Mouse (Mus musculus) urinary bladder, postnatal 36 days (tissue): ENCODE results near the gene Prr23a1.

ENCODE experiments used
- DNase-seq, 2 experiments: peaks; one replicate each; pipeline ENCODE4 v3.0.0; 2022; ENCODE audit warnings: low spot score in 2 of 2, mixed read lengths in 1 of 2

Prr23a1 gene

DNA sequence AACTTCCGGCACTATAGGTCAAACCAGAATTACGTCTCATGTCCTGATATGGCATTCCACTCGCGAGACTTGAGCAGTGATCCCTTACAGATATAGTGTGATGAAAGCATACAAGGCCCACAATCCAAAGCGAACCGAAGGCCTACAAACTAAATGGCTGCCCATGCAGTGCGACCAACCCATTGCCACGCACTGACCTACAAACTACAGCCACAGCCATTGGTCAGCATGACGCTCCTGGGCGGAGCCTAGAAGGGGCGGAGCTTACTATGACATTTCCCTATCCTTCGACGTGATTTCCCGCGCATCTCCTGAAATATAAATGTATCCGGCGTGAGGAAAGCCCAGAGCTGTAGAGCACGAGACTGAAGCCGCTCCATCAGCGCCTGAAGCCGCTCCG lies at the start of gene Prr23a1:
TSS of gene Prr23a1 (plus strand) at position 387 of the 400 bp plus-strand sequence.
- no peak for DNase-seq

DNA sequence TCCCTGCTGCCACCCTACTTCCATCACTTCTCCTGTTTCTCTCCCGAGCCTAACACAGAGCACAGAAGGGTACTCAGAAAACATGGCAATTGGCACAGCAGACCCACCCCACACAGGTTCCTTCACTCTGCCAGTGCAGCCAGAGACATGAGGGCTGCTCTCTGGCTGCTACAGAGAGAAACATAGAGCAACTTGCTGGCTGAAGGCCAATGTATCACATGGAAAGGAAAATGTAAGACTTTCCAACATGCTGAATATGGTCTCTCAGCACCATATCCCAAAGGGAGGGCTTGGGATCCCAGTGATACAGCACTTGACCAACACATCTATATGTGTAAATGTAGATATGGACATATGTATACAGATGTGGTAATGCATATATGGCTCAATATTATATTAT lies 43.3 kb upstream of the Prr23a1 start:
- DNase-seq: no peak

- no peak for DNase-seq
Observed at GRCm38 (mm10) chr9:98803971-98804370, 38.3 kb upstream of the Prr23a1 start.

DNA sequence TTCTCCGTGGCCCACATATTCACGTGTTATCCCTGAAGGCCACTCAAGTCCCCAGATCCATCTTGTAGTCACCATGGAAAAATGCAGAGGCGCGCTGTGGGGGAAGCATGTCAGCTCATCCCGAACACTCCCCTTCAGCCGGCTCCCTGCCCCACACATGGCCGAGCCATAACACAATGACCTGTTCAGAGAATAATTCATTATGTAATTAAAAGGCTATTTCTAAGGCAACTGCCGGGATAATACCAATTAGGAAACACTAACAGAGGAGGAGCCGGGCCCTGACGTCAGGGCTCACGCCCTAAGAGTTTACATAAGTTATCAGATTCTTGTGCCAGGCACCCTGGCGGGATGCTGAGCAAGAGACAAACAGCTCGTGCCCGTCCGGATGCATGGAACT lies 36.8 kb upstream of the Prr23a1 start:
- peak in 1 of 2 experiments; percentile 27 for DNase-seq

DNA sequence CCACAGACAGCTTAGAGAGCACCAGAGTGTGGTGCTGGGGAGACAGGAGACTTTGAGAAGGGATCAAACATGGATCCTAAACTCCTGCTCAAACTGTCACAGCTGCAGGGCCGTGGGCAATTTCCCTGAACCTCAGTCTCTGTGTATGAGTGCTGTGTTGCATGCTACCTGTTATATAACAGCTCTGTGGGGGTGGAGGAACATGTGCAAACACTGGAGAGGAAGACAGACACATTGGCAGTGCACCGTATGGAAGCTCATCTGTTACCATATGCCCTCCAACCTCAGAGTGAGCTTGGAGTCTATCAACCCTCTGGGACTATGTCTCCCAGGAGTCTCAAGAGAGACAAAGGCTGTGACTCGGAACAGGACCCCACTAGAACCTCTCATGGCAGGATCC lies 36.4 kb upstream of the Prr23a1 start:
- DNase-seq: no peak

DNA sequence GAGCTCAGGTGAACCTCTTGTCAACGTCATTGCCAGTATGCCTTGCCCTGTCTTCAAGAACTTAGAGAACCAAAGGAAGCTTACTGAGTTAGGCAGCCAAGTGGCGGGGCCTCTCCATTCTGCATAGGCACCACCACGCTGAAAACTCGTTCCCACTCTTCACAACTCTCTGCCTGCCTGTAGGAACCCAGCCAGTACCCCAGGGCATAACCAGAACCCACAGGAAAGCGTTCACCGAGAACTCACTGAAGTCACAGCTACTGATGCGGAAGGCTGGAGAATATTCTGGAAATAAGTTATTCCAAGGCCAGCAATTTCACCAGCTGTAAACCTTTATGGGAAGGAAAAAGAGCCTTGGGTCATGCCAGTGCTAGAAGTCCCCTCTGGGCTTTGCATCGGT lies 34.7 kb upstream of the Prr23a1 start:
- DNase-seq: no peak

GRCm38 (mm10) chr9:98809526-98809925 lies 32.8 kb upstream of the Prr23a1 start:
- peak; percentile 18 to 24 for DNase-seq

DNA sequence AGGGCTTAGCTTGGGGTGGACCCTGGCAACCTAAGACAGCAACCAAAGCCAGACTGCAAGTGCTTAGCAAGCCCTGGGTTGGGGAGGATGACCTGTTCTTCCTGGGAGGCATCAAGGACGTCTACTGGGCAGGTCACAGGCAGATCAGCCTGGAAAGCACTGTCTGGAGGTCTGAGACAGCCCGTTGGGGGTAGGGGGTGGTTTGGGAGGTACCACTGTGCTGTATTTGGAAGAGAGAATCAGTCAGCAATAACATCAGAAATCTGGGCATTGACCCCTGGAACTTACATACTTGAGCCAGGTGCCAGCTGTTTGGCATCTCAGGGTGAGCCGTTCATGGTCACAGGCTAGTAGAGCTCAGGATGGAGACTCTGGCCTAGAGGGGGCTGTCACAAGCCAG lies 26.2 kb upstream of the Prr23a1 start:
- no peak for DNase-seq

- DNase-seq: no peak
Observed at GRCm38 (mm10) chr9:98817592-98817991, 24.7 kb upstream of the Prr23a1 start.

GRCm38 (mm10) chr9:98818971-98819370 lies 23.3 kb upstream of the Prr23a1 start:
- no peak for DNase-seq

- DNase-seq: no peak
Observed at GRCm38 (mm10) chr9:98819481-98819880, 22.8 kb upstream of the Prr23a1 start.

- no peak for DNase-seq
Observed at GRCm38 (mm10) chr9:98820461-98820860, 21.8 kb upstream of the Prr23a1 start.

GRCm38 (mm10) chr9:98821067-98821466 lies 21.2 kb upstream of the Prr23a1 start:
- no peak for DNase-seq

- no peak for DNase-seq
Observed at GRCm38 (mm10) chr9:98823805-98824204, 18.5 kb upstream of the Prr23a1 start.

GRCm38 (mm10) chr9:98829508-98829907 lies 12.8 kb upstream of the Prr23a1 start:
- DNase-seq: no peak

- no peak for DNase-seq
Observed at GRCm38 (mm10) chr9:98837537-98838074, 4.7 kb upstream of the Prr23a1 start.

GRCm38 (mm10) chr9:98856210-98856609 lies 13.9 kb downstream of the Prr23a1 start, which contains the start of gene Prr23a2:
TSS of gene Prr23a2 (plus strand) at chr9:98856494.
- no peak for DNase-seq

DNA sequence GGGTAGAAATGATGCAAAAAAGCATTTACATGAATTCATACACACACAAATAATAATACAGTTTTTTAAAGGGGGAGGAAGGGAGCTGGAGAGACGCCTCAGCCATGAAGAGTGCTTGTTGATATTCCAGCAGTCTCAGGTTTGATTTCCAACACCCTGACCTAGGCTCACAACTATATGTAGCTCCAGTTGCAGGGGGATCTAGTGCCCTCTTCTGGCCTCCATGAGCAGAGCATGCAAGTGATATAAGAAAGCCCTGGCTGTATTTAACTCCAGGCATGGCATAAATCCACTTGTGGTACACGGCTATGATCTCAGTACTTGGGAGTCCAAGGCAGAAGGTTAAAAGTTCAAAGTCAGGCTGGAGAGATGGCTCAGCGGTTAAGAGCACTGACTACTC lies 21.2 kb downstream of the Prr23a1 start:
- DNase-seq: no peak

DNA sequence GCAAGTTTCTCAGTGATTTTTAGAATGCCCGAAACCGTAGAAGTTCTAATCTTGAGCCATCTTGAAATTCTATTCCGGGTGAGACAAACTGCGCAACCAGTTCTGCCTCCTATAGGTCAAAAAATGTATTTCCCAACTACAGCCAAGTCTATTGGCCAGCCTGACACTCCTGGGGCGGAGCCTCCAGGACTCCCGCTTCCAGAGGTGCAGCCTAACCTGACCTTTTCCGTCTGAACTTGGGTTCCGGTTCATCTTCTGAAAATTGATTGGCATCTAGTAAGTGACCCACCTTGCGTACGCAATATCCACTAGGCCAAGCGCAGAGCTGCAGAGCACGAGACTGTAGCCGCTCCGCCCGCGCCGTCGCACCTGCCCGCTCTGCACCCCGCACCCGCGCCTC lies 22.3 kb downstream of the Prr23a1 start, which contains the start of gene Prr23a3:
TSS of gene Prr23a3 (plus strand) at position 197 of the 400 bp plus-strand sequence.
- DNase-seq: no peak
